12 mouse cellular contexts compared by ENCODE assay signal in the genomic region with DNA sequence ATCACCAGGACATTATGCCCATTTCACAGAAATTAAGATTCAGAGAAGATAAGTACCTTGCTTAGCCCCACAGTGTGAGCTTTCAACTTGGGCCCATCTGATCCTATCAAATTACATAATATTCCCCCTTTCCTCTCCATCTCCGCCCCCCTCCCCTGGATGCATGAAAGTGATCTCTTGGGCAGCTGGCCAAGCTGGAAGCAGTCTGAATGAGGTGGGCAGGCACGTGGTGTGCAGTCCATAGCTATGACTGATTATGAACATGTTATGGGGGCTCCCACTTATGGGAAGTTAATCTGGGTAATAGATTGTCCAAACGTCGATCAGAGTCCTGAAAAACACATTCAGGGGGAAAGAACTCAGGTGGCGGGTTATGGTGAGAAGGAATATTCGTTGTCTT. TPM values are rescaled to one million over a fixed set of nuclear protein-coding genes. Genes with fewer than 3 reads are reported as not detected.
DNase-seq lines count a peak whose midpoint lies in the region; ATAC-seq and TF ChIP-seq lines count a peak whose summit lies in the region.
"Had no signal": no experiment of that assay in that cellular context is flagged by ENCODE, and none has a peak within 500 bp of the region (broad histone marks: within the 10 kb centered on the region; RNA-seq: fewer than 3 reads in every experiment).

No protein-coding gene starts in this region.

- no peak for TF ChIP-seq EP300 in heart, postnatal 0 days (IDR thresholded peaks at IDR 0.05; ENCODE audit: low read depth)
- TF ChIP-seq EP300 in lung, postnatal 0 days (IDR thresholded peaks at IDR 0.05): no peak

- no peak for TF ChIP-seq CTCF in heart, postnatal 0 days (IDR thresholded peaks at IDR 0.05; ENCODE audit: low read depth)
- TF ChIP-seq CTCF in lung, postnatal 0 days (IDR thresholded peaks at IDR 0.05): no peak

- no peaks in the 10 kb centered on the region for H3K9me3 ChIP-seq in heart, postnatal 0 days (replicated peaks; ENCODE audit: control insufficient read depth, low read length)
- no peaks in the 10 kb centered on the region for H3K9me3 ChIP-seq in lung, postnatal 0 days (ENCODE audit: low read length)
- H3K9me3 ChIP-seq in stomach, embryonic 16.5 days (replicated peaks; ENCODE audit: control insufficient read depth, low read length): no peaks in the 10 kb centered on the region
- H3K9me3 ChIP-seq: liver, embryonic 15.5 days; midbrain, embryonic 12.5 days; neural tube, embryonic 12.5 days had no signal

- DNase-seq in cerebellum, adult 11-12 months: peak; percentile 10
- no peak for DNase-seq in cerebellum, adult 11 months
- no peak for DNase-seq in heart, postnatal 0 days (ENCODE audit: low spot score)
- DNase-seq in heart, adult 8-10 months (ENCODE audit: low spot score): no peak
- no peak for DNase-seq in lung, postnatal 0 days (ENCODE audit: low spot score)
- no peak for DNase-seq in lung, adult 18-20 months
- DNase-seq in right cerebral cortex, postnatal 25 days: no peak
- DNase-seq: cerebellum, adult 9-10 months had no signal

- no peak overlapping the region for H3K9ac ChIP-seq in heart, postnatal 0 days (replicated peaks; ENCODE audit: low read depth, low read length)
- no peak overlapping the region for H3K9ac ChIP-seq in lung, postnatal 0 days (replicated peaks; ENCODE audit: low read depth)
- H3K9ac ChIP-seq in stomach, embryonic 16.5 days (ENCODE audit: low read length): no peak overlapping the region
- H3K9ac ChIP-seq: liver, embryonic 15.5 days; midbrain, embryonic 12.5 days; neural tube, embryonic 12.5 days had no signal

- H3K4me2 ChIP-seq in heart, postnatal 0 days (ENCODE audit: low read depth, low read length): peak overlapping the region; percentile 28; the same call in 1 of the 2 replicates
- H3K4me2 ChIP-seq in lung, postnatal 0 days (replicated peaks; ENCODE audit: low read depth, low read length): peak overlapping the region; percentile 20; the same call in 1 of the 2 replicates
- H3K4me2 ChIP-seq in stomach, embryonic 16.5 days (ENCODE audit: low read depth, low read length): 0 out of 2 replicates have a peak overlapping the region, but pooled peaks have one; percentile 3
- H3K4me2 ChIP-seq: liver, embryonic 15.5 days; midbrain, embryonic 12.5 days; neural tube, embryonic 12.5 days had no signal

- H3K27me3 ChIP-seq in heart, postnatal 0 days (ENCODE audit: control insufficient read depth, insufficient read depth, low read length): no peaks in the 10 kb centered on the region
- no peaks in the 10 kb centered on the region for H3K27me3 ChIP-seq in lung, postnatal 0 days (replicated peaks; ENCODE audit: insufficient read depth, low read length)
- no peaks in the 10 kb centered on the region for H3K27me3 ChIP-seq in stomach, embryonic 16.5 days (ENCODE audit: control insufficient read depth, insufficient read depth, low read length)
- H3K27me3 ChIP-seq: liver, embryonic 15.5 days; midbrain, embryonic 12.5 days; neural tube, embryonic 12.5 days had no signal

- WGBS in heart, postnatal 0 days: 40% methylated on average over 6 of the region's 6 CpGs
- WGBS in lung, postnatal 0 days: 19% methylated on average over 6 of the region's 6 CpGs
- 48% methylated on average over 6 of the region's 6 CpGs for WGBS in stomach, embryonic 16.5 days

- H3K4me3 ChIP-seq in heart, postnatal 0 days (ENCODE audit: low read depth, low read length): no peak overlapping the region
- H3K4me3 ChIP-seq in lung, postnatal 0 days (ENCODE audit: low read depth, low read length): no peak overlapping the region
- no peak overlapping the region for H3K4me3 ChIP-seq in stomach, embryonic 16.5 days (replicated peaks; ENCODE audit: low read length)
- H3K4me3 ChIP-seq: liver, embryonic 15.5 days; midbrain, embryonic 12.5 days; neural tube, embryonic 12.5 days had no signal

- peak overlapping the region; percentile 31; the same call in 1 of the 2 replicates for H3K27ac ChIP-seq in heart, postnatal 0 days (ENCODE audit: low read depth)
- H3K27ac ChIP-seq in lung, postnatal 0 days (ENCODE audit: low read length): peak overlapping the region; percentile 57
- H3K27ac ChIP-seq in stomach, embryonic 16.5 days (ENCODE audit: low read length): peak overlapping the region; percentile 19
- H3K27ac ChIP-seq: liver, embryonic 15.5 days; midbrain, embryonic 12.5 days; neural tube, embryonic 12.5 days had no signal

- H3K4me1 ChIP-seq in heart, postnatal 0 days (ENCODE audit: control insufficient read depth, insufficient read depth): peaks cover 27% of the 10 kb centered on the region
- peaks cover 22% of the 10 kb centered on the region; the same call in 1 of the 2 replicates for H3K4me1 ChIP-seq in lung, postnatal 0 days (ENCODE audit: insufficient read depth, low read depth, low read length)
- peaks cover 48% of the 10 kb centered on the region for H3K4me1 ChIP-seq in stomach, embryonic 16.5 days (ENCODE audit: control insufficient read depth, insufficient read depth, low read length)

- ATAC-seq in heart, postnatal 0 days (ENCODE audit: insufficient read depth, low read depth): no peak; the same call in 1 of the 2 replicates
- ATAC-seq in lung, postnatal 0 days: no peak
- ATAC-seq in stomach, embryonic 16.5 days (ENCODE audit: insufficient read depth, low FRiP score): peak; percentile 12; the same call in 1 of the 2 replicates

- H3K36me3 ChIP-seq in heart, postnatal 0 days (replicated peaks; ENCODE audit: control insufficient read depth, insufficient read depth, low read length): no peaks in the 10 kb centered on the region; the same call in 1 of the 2 replicates
- no peaks in the 10 kb centered on the region for H3K36me3 ChIP-seq in lung, postnatal 0 days (ENCODE audit: insufficient read depth, low read length)
- no peaks in the 10 kb centered on the region for H3K36me3 ChIP-seq in stomach, embryonic 16.5 days (ENCODE audit: control insufficient read depth, insufficient read depth, low read length)
- H3K36me3 ChIP-seq: liver, embryonic 15.5 days; neural tube, embryonic 12.5 days had no signal

RNA-seq across cellular contexts. Expression of gene Zfp710, which starts 27.2 kb away (rescaled TPM):
- total RNA-seq in heart, postnatal 0 days (2014; rRNA removed; ENCODE audit: low replicate concordance): 25.5 and 29.7 TPM in 2 replicates
- polyA plus RNA-seq in heart, postnatal 0 days (2015; fragmentation: Nextera tagmentation; extraction: Ambion mirVana): 7.5 TPM in 2 replicates
- total RNA-seq in heart, adult 8-10 months (2022): 10 to 100 TPM; 28.5 to 39.5 (median 31.3) TPM
- 11.1 and 12.9 TPM in 2 replicates for polyA plus RNA-seq in lung, postnatal 0 days (2015; fragmentation: Nextera tagmentation; extraction: Ambion mirVana)
- polyA plus RNA-seq in stomach, embryonic 16.5 days (2015; fragmentation: Nextera tagmentation; extraction: Ambion mirVana): 14.3 and 16.7 TPM in 2 replicates
